Mouse (Mus musculus): ENCODE measurements around the gene Rcan1. TPM values are rescaled to one million over a fixed set of nuclear protein-coding genes. Genes with fewer than 3 reads are reported as not detected.
A peak's percentile ranks its signal among the peaks of the same experiment; 100 is the strongest.

Rcan1 gene
- polyA plus RNA-seq, 1 experiment from 2014 or later, result 103 TPM

- no peaks in the 10 kb centered on the region for H3K9me3 ChIP-seq
- H3K27ac ChIP-seq (replicated peaks), result no peak overlapping the region
- H3K4me1 ChIP-seq, result peaks cover 31% of the 10 kb centered on the region
- H3K4me2 ChIP-seq, result peak overlapping the region; percentile 96
- no peaks in the 10 kb centered on the region for H3K36me3 ChIP-seq
- H3K4me3 ChIP-seq, result peak overlapping the region; percentile 68
- no peak for ATAC-seq (ENCODE audit: extremely low read depth, insufficient number of reproducible peaks, low FRiP score, low TSS enrichment)
- WGBS, result 1% methylated on average over 34 of the region's 34 CpGs
- H3K9ac ChIP-seq, result peak overlapping the region; percentile 80
- H3K27me3 ChIP-seq (replicated peaks), result peaks cover 64% of the 10 kb centered on the region
Measured at GRCm38 (mm10) chr16:92498589-92498981, 27.9 kb upstream of the Rcan1 start.

DNA sequence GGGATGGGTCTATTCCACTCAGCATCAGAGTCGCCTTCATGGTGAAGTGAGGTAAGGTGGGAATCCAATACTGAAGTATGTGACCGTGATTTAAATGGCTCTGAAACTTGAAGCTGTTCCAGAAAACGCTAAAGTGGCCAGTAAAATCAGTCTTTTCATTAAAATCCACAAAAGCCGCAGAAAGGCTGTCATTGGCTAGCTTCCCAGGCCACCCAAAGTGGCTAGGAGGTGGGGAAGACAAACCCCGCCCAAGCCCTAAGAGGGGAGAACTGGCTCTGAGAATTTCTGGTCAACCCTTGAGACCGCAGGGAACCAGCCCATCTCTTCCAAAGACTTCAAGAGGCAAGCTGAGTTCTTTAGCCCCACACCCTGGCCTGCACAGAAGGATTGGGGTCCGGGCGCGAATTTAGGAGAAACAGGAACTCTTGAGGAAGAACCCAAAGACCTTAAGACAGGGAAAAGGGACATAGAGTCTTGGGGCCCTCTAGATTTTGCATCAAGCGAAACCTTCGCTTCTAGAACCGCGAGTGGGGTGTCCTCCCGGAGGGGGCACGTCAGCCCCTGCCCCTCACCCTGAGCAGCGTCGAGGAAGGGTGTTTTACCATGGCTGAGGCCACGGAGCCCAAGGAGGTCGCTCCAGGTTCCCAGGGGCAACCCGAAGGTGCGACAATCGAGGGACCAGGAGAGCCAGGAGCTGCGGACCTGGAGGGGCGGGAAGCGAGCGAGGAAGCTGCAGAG is 27.4 kb upstream of the Rcan1 start:
- H3K9me3 ChIP-seq, result no peaks in the 10 kb centered on the region
- peak overlapping the region; percentile 80 for H3K9ac ChIP-seq
- peaks cover 64% of the 10 kb centered on the region for H3K27me3 ChIP-seq (replicated peaks)
- peaks cover 32% of the 10 kb centered on the region for H3K4me1 ChIP-seq
- no peak overlapping the region for H3K27ac ChIP-seq (replicated peaks)
- H3K4me2 ChIP-seq, result peak overlapping the region; percentile 96
- no peak for ATAC-seq (ENCODE audit: extremely low read depth, insufficient number of reproducible peaks, low FRiP score, low TSS enrichment)
- WGBS, result 11% methylated on average over 26 of the region's 26 CpGs
- no peaks in the 10 kb centered on the region for H3K36me3 ChIP-seq
- H3K4me3 ChIP-seq, result peak overlapping the region; percentile 68

- WGBS, result 47% methylated on average over 9 of the region's 9 CpGs
- no peaks in the 10 kb centered on the region for H3K36me3 ChIP-seq
- H3K4me2 ChIP-seq, result no peak overlapping the region
- H3K4me3 ChIP-seq, result no peak overlapping the region
- H3K9ac ChIP-seq, result no peak overlapping the region
- peaks cover 22% of the 10 kb centered on the region for H3K4me1 ChIP-seq
- no peak for ATAC-seq (ENCODE audit: extremely low read depth, insufficient number of reproducible peaks, low FRiP score, low TSS enrichment)
- H3K9me3 ChIP-seq, result no peaks in the 10 kb centered on the region
- 0 out of 2 replicates have a peak overlapping the region, but pooled peaks have one; percentile 8 for H3K27ac ChIP-seq (replicated peaks)
- H3K27me3 ChIP-seq (replicated peaks), result no peaks in the 10 kb centered on the region
Measured at GRCm38 (mm10) chr16:92489356-92489755, 18.7 kb upstream of the Rcan1 start.

DNA sequence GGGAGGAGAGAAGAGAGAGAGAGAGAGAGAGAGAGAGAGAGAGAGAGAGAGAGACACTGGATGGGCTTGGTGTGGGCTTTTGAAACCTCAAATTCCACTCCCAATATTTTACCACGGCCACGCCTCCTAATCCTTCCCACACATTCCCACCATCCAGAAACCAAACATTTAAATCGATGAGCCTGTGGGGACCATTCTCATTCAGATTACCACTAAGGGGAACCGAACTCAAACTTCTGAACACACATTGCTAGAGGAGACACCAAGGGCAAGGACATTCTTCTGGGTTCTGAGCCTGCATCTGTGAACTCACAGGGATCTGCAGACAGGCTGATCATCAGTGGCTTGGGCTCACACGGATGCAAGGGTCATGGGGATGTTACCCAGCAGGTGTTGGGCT is 17.8 kb upstream of the Rcan1 start:
- Histone ChIP-seq H3K4me3 (no peak overlapping the region), H3K4me1 (peaks cover 13% of the 10 kb centered on the region), H3K27me3 (replicated peaks) (peaks cover 6% of the 10 kb centered on the region; the same call in 1 of the 2 replicates), H3K27ac (replicated peaks) (no peak overlapping the region), H3K4me2 (no peak overlapping the region), H3K36me3 (no peaks in the 10 kb centered on the region), H3K9ac (no peak overlapping the region), H3K9me3 (no peaks in the 10 kb centered on the region)
- no peak for ATAC-seq (ENCODE audit: extremely low read depth, insufficient number of reproducible peaks, low FRiP score, low TSS enrichment)
- 88% methylated on average over 5 of the region's 5 CpGs for WGBS

- H3K27me3 ChIP-seq (replicated peaks), result peaks cover 6% of the 10 kb centered on the region; the same call in 1 of the 2 replicates
- H3K4me3 ChIP-seq, result no peak overlapping the region
- H3K9ac ChIP-seq, result no peak overlapping the region
- no peaks in the 10 kb centered on the region for H3K36me3 ChIP-seq
- no peak for ATAC-seq (ENCODE audit: extremely low read depth, insufficient number of reproducible peaks, low FRiP score, low TSS enrichment)
- 38% methylated on average over 4 of the region's 4 CpGs for WGBS
- H3K9me3 ChIP-seq, result no peaks in the 10 kb centered on the region
- peaks cover 11% of the 10 kb centered on the region for H3K4me1 ChIP-seq
- H3K4me2 ChIP-seq, result no peak overlapping the region
- H3K27ac ChIP-seq (replicated peaks), result no peak overlapping the region
Measured at GRCm38 (mm10) chr16:92487489-92487888, 16.8 kb upstream of the Rcan1 start.

GRCm38 (mm10) chr16:92487086-92487485 is 16.4 kb upstream of the Rcan1 start:
- no peaks in the 10 kb centered on the region for H3K9me3 ChIP-seq
- no peak overlapping the region for H3K4me2 ChIP-seq
- peaks cover 6% of the 10 kb centered on the region; the same call in 1 of the 2 replicates for H3K27me3 ChIP-seq (replicated peaks)
- H3K9ac ChIP-seq, result no peak overlapping the region
- H3K27ac ChIP-seq (replicated peaks), result no peak overlapping the region
- 67% methylated on average over 6 of the region's 6 CpGs for WGBS
- ATAC-seq (ENCODE audit: extremely low read depth, insufficient number of reproducible peaks, low FRiP score, low TSS enrichment), result no peak
- no peak overlapping the region for H3K4me3 ChIP-seq
- H3K36me3 ChIP-seq, result no peaks in the 10 kb centered on the region
- H3K4me1 ChIP-seq, result peaks cover 7% of the 10 kb centered on the region

DNA sequence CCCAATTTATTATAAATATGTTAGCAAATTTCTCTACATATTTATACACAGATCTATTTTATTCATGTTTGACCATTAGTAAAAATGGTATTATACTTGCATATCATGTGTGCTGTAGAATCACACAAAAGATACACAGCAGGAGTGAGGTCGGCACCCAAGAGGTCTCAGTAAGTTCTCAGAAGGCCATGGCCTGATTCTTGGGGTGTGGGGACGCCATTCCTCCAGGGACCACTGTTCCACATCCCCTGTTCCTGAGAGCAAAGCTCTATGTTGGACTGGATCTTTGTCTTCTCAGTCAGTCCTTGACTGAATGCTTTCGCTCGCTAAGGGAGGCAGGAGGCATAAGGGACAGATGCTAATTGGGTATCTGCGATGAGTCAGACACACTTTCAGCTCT is 14.8 kb upstream of the Rcan1 start, which contains the start of gene Clic6:
Gene Clic6 (plus strand): TSS at position 301 of the 400 bp plus-strand sequence.
- Histone ChIP-seq H3K36me3 (no peaks in the 10 kb centered on the region), H3K27me3 (replicated peaks) (peaks cover 14% of the 10 kb centered on the region), H3K27ac (replicated peaks) (no peak within 1 kb of the TSS), H3K9me3 (no peaks in the 10 kb centered on the region), H3K9ac (no peak within 1 kb of the TSS), H3K4me2 (no peak within 1 kb of the TSS), H3K4me3 (no peak within 1 kb of the TSS), H3K4me1 (peaks cover 4% of the 10 kb centered on the region; the same call in 1 of the 2 replicates)
- WGBS, result 88% methylated on average over 5 of the region's 5 CpGs
- ATAC-seq (ENCODE audit: extremely low read depth, insufficient number of reproducible peaks, low FRiP score, low TSS enrichment), result no peak

DNA sequence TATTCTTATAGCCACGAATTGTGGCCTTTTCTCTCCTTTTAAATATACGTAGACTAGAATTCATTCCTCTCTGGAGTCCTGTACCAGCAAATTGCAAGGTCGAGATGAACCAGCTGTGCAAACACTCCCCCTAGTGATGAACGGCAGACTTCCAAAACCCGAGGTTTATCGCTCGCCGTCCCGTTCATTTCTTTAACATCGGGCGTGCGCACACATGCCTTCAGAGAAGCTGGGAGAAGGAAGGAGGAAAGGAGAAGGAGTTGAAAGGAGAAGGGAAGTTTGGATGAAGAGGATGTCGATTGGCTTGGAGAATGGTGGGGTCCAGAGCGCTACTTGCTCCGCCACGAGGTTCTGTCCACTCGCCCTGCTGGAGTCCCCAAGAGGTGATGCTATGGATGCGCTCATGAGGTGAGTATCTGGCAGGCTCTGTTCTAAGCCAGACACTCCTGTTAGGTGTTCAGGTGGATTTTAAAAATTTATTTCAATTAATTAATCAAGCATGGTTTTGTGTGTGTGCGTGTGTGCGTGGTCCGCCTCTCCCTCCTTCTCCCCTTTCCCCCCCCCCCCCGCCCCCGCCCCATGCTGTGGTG is 8.0 kb upstream of the Rcan1 start:
- no peak overlapping the region for H3K27ac ChIP-seq (replicated peaks)
- peak overlapping the region; percentile 68 for H3K4me2 ChIP-seq
- no peak for ATAC-seq (ENCODE audit: extremely low read depth, insufficient number of reproducible peaks, low FRiP score, low TSS enrichment)
- H3K9me3 ChIP-seq, result no peaks in the 10 kb centered on the region
- no peaks in the 10 kb centered on the region for H3K36me3 ChIP-seq
- WGBS, result 9% methylated on average over 23 of the region's 23 CpGs
- H3K9ac ChIP-seq, result peak overlapping the region; percentile 58
- H3K27me3 ChIP-seq (replicated peaks), result peaks cover 37% of the 10 kb centered on the region
- peaks cover 8% of the 10 kb centered on the region; the same call in 1 of the 2 replicates for H3K4me1 ChIP-seq
- H3K4me3 ChIP-seq, result peak overlapping the region; percentile 42

GRCm38 (mm10) chr16:92475093-92475860 is 4.6 kb upstream of the Rcan1 start:
- Histone ChIP-seq H3K4me3 (peak overlapping the region; percentile 33), H3K27ac (replicated peaks) (0 out of 2 replicates have a peak overlapping the region, but pooled peaks have one; percentile 3), H3K4me1 (peaks cover 11% of the 10 kb centered on the region; the same call in 1 of the 2 replicates), H3K36me3 (no peaks in the 10 kb centered on the region), H3K9me3 (no peaks in the 10 kb centered on the region), H3K4me2 (peak overlapping the region; percentile 58), H3K9ac (peak overlapping the region; percentile 33; the same call in 1 of the 2 replicates), H3K27me3 (replicated peaks) (peaks cover 27% of the 10 kb centered on the region)
- peak; percentile 82 for ATAC-seq (ENCODE audit: extremely low read depth, insufficient number of reproducible peaks, low FRiP score, low TSS enrichment)
- WGBS, result 34% methylated on average over 25 of the region's 25 CpGs

DNA sequence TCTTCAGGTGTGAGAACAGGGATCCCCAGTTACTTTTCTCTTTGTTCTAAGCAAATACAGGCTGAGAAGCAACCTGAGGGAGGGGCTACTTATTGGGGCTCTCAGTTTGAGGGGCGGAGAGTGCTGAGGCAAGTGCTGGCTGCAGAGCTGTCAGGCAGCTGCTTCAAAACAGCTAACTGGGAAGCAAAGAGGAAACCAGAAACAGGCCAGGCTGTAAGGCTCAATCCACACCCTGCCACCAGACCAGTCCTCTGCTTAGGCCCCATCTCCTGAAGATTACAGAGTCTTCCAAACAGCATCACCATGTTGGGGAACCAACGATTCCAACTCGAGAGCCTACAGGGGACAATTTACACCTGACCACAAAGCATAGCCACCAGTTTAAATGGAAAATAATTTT is 2.2 kb upstream of the Rcan1 start:
- 47% methylated on average over 3 of the region's 3 CpGs for WGBS

DNA sequence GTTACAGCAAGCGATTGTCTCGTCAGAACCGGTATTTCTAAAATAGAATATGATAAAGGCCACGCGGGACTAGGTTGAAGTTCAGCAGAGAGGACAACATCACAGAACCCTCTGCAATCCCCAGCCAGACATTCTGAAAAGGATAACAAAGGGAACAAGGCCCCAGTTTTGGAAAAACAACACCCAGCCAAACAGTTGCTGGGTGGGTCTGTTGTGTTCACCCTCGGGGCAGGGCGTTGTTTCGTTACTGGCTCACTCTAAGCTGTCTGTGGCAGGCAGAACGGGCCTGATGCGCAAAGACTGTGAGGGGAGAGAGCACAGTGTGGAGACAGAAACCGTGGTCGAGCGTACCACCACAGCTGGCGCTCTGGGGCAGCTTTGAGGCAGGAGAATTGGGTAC is 2.2 kb downstream of the Rcan1 start:
- Histone ChIP-seq H3K9ac (no peak overlapping the region), H3K4me1 (peaks cover 30% of the 10 kb centered on the region), H3K27me3 (replicated peaks) (peaks cover 3% of the 10 kb centered on the region; the same call in 1 of the 2 replicates), H3K9me3 (no peaks in the 10 kb centered on the region), H3K36me3 (no peaks in the 10 kb centered on the region), H3K27ac (replicated peaks) (no peak overlapping the region), H3K4me2 (no peak overlapping the region), H3K4me3 (no peak overlapping the region)
- 64% methylated on average over 14 of the region's 14 CpGs for WGBS
- ATAC-seq (ENCODE audit: extremely low read depth, insufficient number of reproducible peaks, low FRiP score, low TSS enrichment), result no peak

More for the DNA sequence above, 2.2 kb upstream of the Rcan1 start:
- H3K36me3 ChIP-seq, result no peaks in the 10 kb centered on the region
- H3K9me3 ChIP-seq, result no peaks in the 10 kb centered on the region
- H3K27ac ChIP-seq (replicated peaks), result no peak overlapping the region
- peaks cover 9% of the 10 kb centered on the region; the same call in 1 of the 2 replicates for H3K27me3 ChIP-seq (replicated peaks)
- H3K4me3 ChIP-seq, result no peak overlapping the region
- no peak for ATAC-seq (ENCODE audit: extremely low read depth, insufficient number of reproducible peaks, low FRiP score, low TSS enrichment)
- no peak overlapping the region for H3K4me2 ChIP-seq
- no peak overlapping the region for H3K9ac ChIP-seq
- peaks cover 8% of the 10 kb centered on the region; the same call in 1 of the 2 replicates for H3K4me1 ChIP-seq

All from heart, embryonic 13.5 days (tissue).